Mouse (Mus musculus) heart, postnatal 0 days (tissue): ENCODE data around the gene Nrxn3. TPM values are rescaled to one million over a fixed set of nuclear protein-coding genes. Genes with fewer than 3 reads are reported as not detected.

ENCODE experiments used
- ATAC-seq: fragments of 200-750 bp; cut with Nextera tagmentation; 2 replicates; pipeline ENCODE4 v1.8.0; 2017; ENCODE audit warnings: low read depth, moderate number of reproducible peaks, moderate library complexity; ENCODE audit not compliant: insufficient read depth
- DNase-seq: peaks from one replicate; pipeline ENCODE4 v3.0.0-alpha.2; 2016; ENCODE audit warnings: low spot score
- H3K27ac ChIP-seq: fragments of 300-500 bp; sonication (generic); 2 replicates; pipeline ENCODE4 v1.5.1; 2014; ENCODE audit warnings: low read depth, mild to moderate bottlenecking
- H3K27me3 ChIP-seq: fragments of 300-500 bp; sonication (generic); 2 replicates; pipeline ENCODE4 v1.6.1; 2014; ENCODE audit warnings: low read length, mixed read lengths; ENCODE audit not compliant: control insufficient read depth, insufficient read depth
- H3K36me3 ChIP-seq: fragments of 300-500 bp; sonication (generic); replicated peaks from 2 replicates; pipeline ENCODE4 v1.6.1; 2014; ENCODE audit warnings: low read length, mixed read lengths; ENCODE audit not compliant: control insufficient read depth, insufficient read depth
- H3K4me1 ChIP-seq: fragments of 300-500 bp; sonication (generic); 2 replicates; pipeline ENCODE4 v1.6.1; 2014; ENCODE audit warnings: antibody characterized with exemption; ENCODE audit not compliant: control insufficient read depth, insufficient read depth
- H3K4me2 ChIP-seq: fragments of 300-500 bp; sonication (generic); 2 replicates; pipeline ENCODE4 v1.6.1; 2014; ENCODE audit warnings: low read depth, mild to moderate bottlenecking, low read length, moderate library complexity
- H3K4me3 ChIP-seq: fragments of 300-500 bp; sonication (generic); 2 replicates; pipeline ENCODE4 v1.5.1; 2014; ENCODE audit warnings: low read depth, low read length
- H3K9ac ChIP-seq: fragments of 300-500 bp; sonication (generic); replicated peaks from 2 replicates; pipeline ENCODE4 v1.6.1; 2014; ENCODE audit warnings: low read depth, low read length, mixed read lengths
- H3K9me3 ChIP-seq: fragments of 300-500 bp; sonication (generic); replicated peaks from 2 replicates; pipeline ENCODE4 v1.6.1; 2016; ENCODE audit warnings: low read length; ENCODE audit not compliant: control insufficient read depth
- CTCF ChIP-seq: IDR thresholded peaks from 2 replicates; pipeline ENCODE4 v1.5.1; 2016; ENCODE audit warnings: antibody characterized with exemption, control low read depth, low read depth
- EP300 ChIP-seq: IDR thresholded peaks from 2 replicates; pipeline ENCODE4 v1.6.1; 2016; ENCODE audit warnings: antibody characterized with exemption, low read depth
- WGBS: fragments of 180-500 bp; shearing (Covaris S2); extraction: QIAGEN DNeasy Blood & Tissue Kit; methylation state at CpG from one replicate; pipeline ENCODE4 v1.1.7; 2014; 5-methylcytosine and 5-hydroxymethylcytosine counted together
- polyA plus RNA-seq: library from polyadenylated mRNA; unstranded; fragments of >200 nt; fragmentation: Nextera tagmentation; extraction: Ambion mirVana; gene quantifications from 2 replicates; pipeline ENCODE4 v1.2.1, GENCODE M21; 2015
- total RNA-seq: library from RNA; depleted of rRNA; stranded (reverse); fragments of >200 nt; gene quantifications from 2 replicates; pipeline ENCODE4 v1.2.3, GENCODE M21; 2014; ENCODE audit warnings: low replicate concordance

Gene Nrxn3
- total and polyA plus RNA-seq, 2 experiments from 2014 or later, result 1.0 to 1.8 TPM

- H3K9me3 ChIP-seq, result no peaks in the 10 kb centered on the region; the same call in 1 of the 2 replicates
- no peaks in the 10 kb centered on the region for H3K36me3 ChIP-seq
- no peak overlapping the region for H3K4me2 ChIP-seq
- no peaks in the 10 kb centered on the region for H3K4me1 ChIP-seq
- ATAC-seq, result no peak
- no peaks in the 10 kb centered on the region for H3K27me3 ChIP-seq
- TF ChIP-seq EP300, result no peak
- no peak for TF ChIP-seq CTCF
- H3K27ac ChIP-seq, result no peak overlapping the region
- no peak overlapping the region for H3K4me3 ChIP-seq
- no peak overlapping the region for H3K9ac ChIP-seq
- no peak for DNase-seq
- 10% methylated on average over 1 of the region's 1 CpGs for WGBS
These were observed 517.1 kb downstream of the Nrxn3 start for GRCm38 (mm10) chr12:89239826-89240225.

- Histone ChIP-seq H3K4me2 (no peak overlapping the region), H3K36me3 (no peaks in the 10 kb centered on the region), H3K27me3 (no peaks in the 10 kb centered on the region), H3K9me3 (no peaks in the 10 kb centered on the region; the same call in 1 of the 2 replicates), H3K9ac (no peak overlapping the region), H3K4me3 (no peak overlapping the region), H3K27ac (no peak overlapping the region), H3K4me1 (no peaks in the 10 kb centered on the region)
- DNase-seq, result no peak
- no peak for ATAC-seq
- TF ChIP-seq CTCF (no peak), EP300 (no peak)
These were observed 518.9 kb downstream of the Nrxn3 start for GRCm38 (mm10) chr12:89241554-89241953.

- WGBS, result 9% methylated on average over 1 of the region's 1 CpGs
- TF ChIP-seq EP300 (no peak), CTCF (no peak)
- Histone ChIP-seq H3K4me3 (no peak overlapping the region), H3K4me2 (no peak overlapping the region), H3K9me3 (no peaks in the 10 kb centered on the region; the same call in 1 of the 2 replicates), H3K9ac (no peak overlapping the region), H3K4me1 (no peaks in the 10 kb centered on the region), H3K36me3 (no peaks in the 10 kb centered on the region), H3K27me3 (no peaks in the 10 kb centered on the region), H3K27ac (no peak overlapping the region)
- DNase-seq, result no peak
- no peak for ATAC-seq
These were observed 519.8 kb downstream of the Nrxn3 start for GRCm38 (mm10) chr12:89242476-89242875.

GRCm38 (mm10) chr12:89255275-89255892 lies 532.7 kb downstream of the Nrxn3 start:
- WGBS, result 53% methylated on average over 4 of the region's 4 CpGs
- no peak overlapping the region for H3K9ac ChIP-seq
- ATAC-seq, result no peak

GRCm38 (mm10) chr12:89258879-89259278 lies 536.2 kb downstream of the Nrxn3 start:
- Histone ChIP-seq H3K4me3 (no peak overlapping the region), H3K27ac (no peak overlapping the region), H3K4me1 (no peaks in the 10 kb centered on the region), H3K9ac (no peak overlapping the region), H3K9me3 (no peaks in the 10 kb centered on the region), H3K36me3 (no peaks in the 10 kb centered on the region), H3K4me2 (no peak overlapping the region), H3K27me3 (no peaks in the 10 kb centered on the region)
- no peak for ATAC-seq
- TF ChIP-seq EP300, result no peak
- TF ChIP-seq CTCF, result no peak
- DNase-seq, result no peak
- WGBS, result 68% methylated on average over 3 of the region's 3 CpGs

More at GRCm38 (mm10) chr12:89255275-89255892, 532.7 kb downstream of the Nrxn3 start:
- H3K4me2 ChIP-seq, result no peak overlapping the region
- H3K27ac ChIP-seq, result no peak overlapping the region
- no peak overlapping the region for H3K4me3 ChIP-seq
- H3K36me3 ChIP-seq, result no peaks in the 10 kb centered on the region
- DNase-seq, result no peak
- TF ChIP-seq EP300 (no peak), CTCF (no peak)
- no peaks in the 10 kb centered on the region for H3K27me3 ChIP-seq
- no peaks in the 10 kb centered on the region for H3K4me1 ChIP-seq
- H3K9me3 ChIP-seq, result no peaks in the 10 kb centered on the region

- TF ChIP-seq EP300 (no peak), CTCF (no peak)
- 72% methylated on average over 24 of the region's 24 CpGs for WGBS
- DNase-seq (no peak), ATAC-seq (no peak)
- no peak overlapping the region for H3K27ac ChIP-seq
- H3K4me2 ChIP-seq, result no peak overlapping the region
- H3K9me3 ChIP-seq, result no peaks in the 10 kb centered on the region
- H3K27me3 ChIP-seq, result no peaks in the 10 kb centered on the region
- no peaks in the 10 kb centered on the region for H3K4me1 ChIP-seq
- no peak overlapping the region for H3K4me3 ChIP-seq
- no peaks in the 10 kb centered on the region for H3K36me3 ChIP-seq
- no peak overlapping the region for H3K9ac ChIP-seq
These were observed 537.4 kb downstream of the Nrxn3 start for GRCm38 (mm10) chr12:89260076-89260475.
